Mouse (Mus musculus): ENCODE data around the gene Dennd4b. TPM values are rescaled to one million over a fixed set of nuclear protein-coding genes. Genes with fewer than 3 reads are reported as not detected.
"Not testable (repeated sequence)": the region's sequence is repeated elsewhere in the genome, so short reads cannot be mapped to it uniquely, and the experiment has no call there.

The Dennd4b gene
- polyA plus RNA-seq, 1 experiment from 2014 or later = 3.9 TPM

GRCm38 (mm10) chr3:90247960-90248745, 16.8 kb upstream of the Dennd4b start, which contains the start of gene Slc39a1:
TSS of gene Slc39a1 (plus strand) at chr3:90248172.
- peak; percentile 91 for ATAC-seq (ENCODE audit: insufficient number of reproducible peaks, low FRiP score, low TSS enrichment, low read depth)
- Histone ChIP-seq H3K4me2 (ENCODE audit: low read depth, severe bottlenecking) (peak within 1 kb of the TSS; percentile 83), H3K27ac (replicated peaks; ENCODE audit: low read depth, low read length) (peak within 1 kb of the TSS; percentile 87), H3K27me3 (ENCODE audit: control insufficient read depth, insufficient read depth, low read length) (no peaks in the 10 kb centered on the region), H3K36me3 (ENCODE audit: control insufficient read depth, insufficient read depth, low read length) (peaks cover 7% of the 10 kb centered on the region), H3K4me1 (ENCODE audit: control insufficient read depth, insufficient read depth, low read length) (peaks cover 9% of the 10 kb centered on the region), H3K9ac (ENCODE audit: low read length) (peak within 1 kb of the TSS; percentile 81), H3K4me3 (ENCODE audit: low read depth, low read length) (peak within 1 kb of the TSS; percentile 65), H3K9me3 (ENCODE audit: control insufficient read depth, low read length) (no peaks in the 10 kb centered on the region)
- under 1% methylated on average over 42 of the region's 44 CpGs for WGBS
- peak; percentile 95 for DNase-seq (ENCODE audit: low spot score)

GRCm38 (mm10) chr3:90248746-90249100, 16.3 kb upstream of the Dennd4b start:
- Histone ChIP-seq H3K27ac (replicated peaks; ENCODE audit: low read depth, low read length) (peak overlapping the region; percentile 87), H3K4me3 (ENCODE audit: low read depth, low read length) (peak overlapping the region; percentile 65), H3K4me1 (ENCODE audit: control insufficient read depth, insufficient read depth, low read length) (peaks cover 8% of the 10 kb centered on the region), H3K27me3 (ENCODE audit: control insufficient read depth, insufficient read depth, low read length) (no peaks in the 10 kb centered on the region), H3K9ac (ENCODE audit: low read length) (peak overlapping the region; percentile 81), H3K9me3 (ENCODE audit: control insufficient read depth, low read length) (no peaks in the 10 kb centered on the region), H3K36me3 (ENCODE audit: control insufficient read depth, insufficient read depth, low read length) (peaks cover 7% of the 10 kb centered on the region), H3K4me2 (ENCODE audit: low read depth, severe bottlenecking) (peak overlapping the region; percentile 83)
- ATAC-seq (ENCODE audit: insufficient number of reproducible peaks, low FRiP score, low TSS enrichment, low read depth) = no peak
- DNase-seq (ENCODE audit: low spot score) = peak; percentile 36
- WGBS = 7% methylated on average over 10 of the region's 10 CpGs

DNA sequence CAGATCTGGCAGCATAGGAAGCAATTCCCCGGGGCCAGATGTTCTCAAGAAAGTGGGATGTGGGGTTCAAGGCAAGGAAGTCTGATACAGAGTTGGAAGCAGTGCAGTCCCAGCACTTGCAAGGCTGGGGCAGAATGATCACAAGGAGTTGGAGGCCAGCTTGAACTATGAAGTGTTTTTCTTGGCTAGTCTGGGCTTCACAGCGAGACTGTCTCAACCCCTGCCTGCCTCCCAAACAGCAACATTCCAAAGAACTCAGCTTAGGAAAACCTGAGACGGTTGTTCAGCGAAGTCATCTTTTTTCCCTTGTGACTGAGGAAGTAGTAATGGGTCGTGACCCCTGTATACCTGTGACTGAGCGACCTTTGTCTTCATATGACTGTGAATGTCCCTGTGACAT, 14.2 kb upstream of the Dennd4b start:
- 89% methylated on average over 6 of the region's 6 CpGs for WGBS
- H3K4me2 ChIP-seq (ENCODE audit: low read depth, severe bottlenecking) = no peak overlapping the region

DNA sequence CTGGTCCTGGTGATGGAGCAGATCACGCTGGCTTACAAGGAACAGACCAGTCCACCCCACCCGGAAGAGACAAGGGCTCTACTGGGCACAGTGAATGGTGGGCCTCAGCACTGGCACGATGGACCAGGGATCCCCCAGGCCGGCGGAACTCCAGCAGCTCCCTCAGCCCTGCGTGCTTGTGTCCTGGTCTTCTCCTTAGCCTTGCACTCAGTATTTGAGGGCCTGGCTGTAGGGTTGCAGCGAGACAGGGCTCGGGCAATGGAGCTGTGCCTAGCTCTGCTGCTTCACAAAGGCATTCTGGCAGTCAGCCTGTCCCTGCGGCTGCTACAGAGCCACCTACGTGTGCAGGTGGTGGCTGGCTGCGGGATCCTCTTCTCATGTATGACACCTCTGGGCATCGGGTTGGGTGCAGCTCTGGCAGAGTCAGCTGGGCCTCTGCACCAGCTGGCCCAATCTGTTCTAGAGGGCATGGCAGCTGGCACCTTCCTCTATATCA, 13.2 kb upstream of the Dennd4b start:
- not testable (repeated sequence) for H3K36me3 ChIP-seq (ENCODE audit: control insufficient read depth, insufficient read depth, low read length); H3K27ac ChIP-seq (replicated peaks; ENCODE audit: low read depth, low read length); H3K4me1 ChIP-seq (ENCODE audit: control insufficient read depth, insufficient read depth, low read length); H3K9me3 ChIP-seq (ENCODE audit: control insufficient read depth, low read length); ATAC-seq (ENCODE audit: insufficient number of reproducible peaks, low FRiP score, low TSS enrichment, low read depth); DNase-seq (ENCODE audit: low spot score); H3K4me2 ChIP-seq (ENCODE audit: low read depth, severe bottlenecking); H3K9ac ChIP-seq (ENCODE audit: low read length); H3K4me3 ChIP-seq (ENCODE audit: low read depth, low read length); H3K27me3 ChIP-seq (ENCODE audit: control insufficient read depth, insufficient read depth, low read length)
- 96% methylated on average over 10 of the region's 12 CpGs for WGBS

More for the DNA sequence above, 14.2 kb upstream of the Dennd4b start:
- Histone ChIP-seq H3K4me3 (ENCODE audit: low read depth, low read length) (no peak overlapping the region), H3K4me1 (ENCODE audit: control insufficient read depth, insufficient read depth, low read length) (peaks cover 5% of the 10 kb centered on the region), H3K27me3 (ENCODE audit: control insufficient read depth, insufficient read depth, low read length) (no peaks in the 10 kb centered on the region), H3K9me3 (ENCODE audit: control insufficient read depth, low read length) (no peaks in the 10 kb centered on the region), H3K27ac (replicated peaks; ENCODE audit: low read depth, low read length) (no peak overlapping the region), H3K9ac (ENCODE audit: low read length) (no peak overlapping the region), H3K36me3 (ENCODE audit: control insufficient read depth, insufficient read depth, low read length) (peaks cover 7% of the 10 kb centered on the region)
- ATAC-seq (ENCODE audit: insufficient number of reproducible peaks, low FRiP score, low TSS enrichment, low read depth) (no peak), DNase-seq (ENCODE audit: low spot score) (no peak)

DNA sequence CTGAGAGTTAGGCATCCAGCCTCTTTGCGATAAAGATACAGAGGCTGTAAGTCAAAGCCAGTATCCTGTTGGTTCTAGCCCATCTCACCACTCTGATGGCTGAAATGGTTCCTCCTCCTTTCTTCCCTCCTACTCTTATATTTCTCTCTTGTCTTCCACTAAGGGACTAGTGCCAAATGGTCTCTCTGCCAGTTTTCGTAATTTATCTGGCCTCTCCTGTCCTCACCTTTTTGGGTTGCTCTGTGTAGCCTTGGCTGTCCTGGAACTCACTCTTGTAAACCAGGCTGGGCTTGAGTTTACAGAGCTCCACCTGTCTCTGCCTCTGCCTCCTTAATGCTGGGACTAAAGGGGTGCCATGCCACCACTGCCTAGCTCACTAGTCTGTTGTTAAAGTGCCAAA, 12.3 kb upstream of the Dennd4b start:
- H3K4me3 ChIP-seq (ENCODE audit: low read depth, low read length); ATAC-seq (ENCODE audit: insufficient number of reproducible peaks, low FRiP score, low TSS enrichment, low read depth); DNase-seq (ENCODE audit: low spot score); H3K36me3 ChIP-seq (ENCODE audit: control insufficient read depth, insufficient read depth, low read length); H3K27ac ChIP-seq (replicated peaks; ENCODE audit: low read depth, low read length); H3K27me3 ChIP-seq (ENCODE audit: control insufficient read depth, insufficient read depth, low read length); H3K9ac ChIP-seq (ENCODE audit: low read length); H3K9me3 ChIP-seq (ENCODE audit: control insufficient read depth, low read length); H3K4me1 ChIP-seq (ENCODE audit: control insufficient read depth, insufficient read depth, low read length); H3K4me2 ChIP-seq (ENCODE audit: low read depth, severe bottlenecking): not testable (repeated sequence)
- 93% methylated on average over 2 of the region's 2 CpGs for WGBS

DNA sequence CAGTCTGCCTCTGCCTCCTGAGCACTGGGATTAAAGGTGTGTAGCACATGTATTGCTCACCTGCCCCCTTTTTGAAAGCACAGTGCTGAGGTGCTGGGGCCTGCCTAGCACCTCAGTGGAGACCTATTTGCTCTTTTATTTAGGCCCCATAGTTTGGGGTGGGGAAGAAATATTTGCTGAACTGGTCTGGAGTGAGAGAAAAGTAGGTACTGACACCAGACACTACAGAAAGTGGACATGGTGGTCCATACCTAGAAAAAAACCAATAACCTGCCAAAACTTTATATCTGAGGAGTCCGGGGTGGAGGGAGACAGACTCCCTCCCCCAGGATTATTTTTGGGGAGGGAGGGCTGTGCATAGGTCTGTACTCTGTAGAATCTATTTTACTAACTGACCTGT, 11.8 kb upstream of the Dennd4b start:
- not testable (repeated sequence) for ATAC-seq (ENCODE audit: insufficient number of reproducible peaks, low FRiP score, low TSS enrichment, low read depth); H3K4me3 ChIP-seq (ENCODE audit: low read depth, low read length)
- WGBS = 75% methylated on average over 1 of the region's 1 CpGs

DNA sequence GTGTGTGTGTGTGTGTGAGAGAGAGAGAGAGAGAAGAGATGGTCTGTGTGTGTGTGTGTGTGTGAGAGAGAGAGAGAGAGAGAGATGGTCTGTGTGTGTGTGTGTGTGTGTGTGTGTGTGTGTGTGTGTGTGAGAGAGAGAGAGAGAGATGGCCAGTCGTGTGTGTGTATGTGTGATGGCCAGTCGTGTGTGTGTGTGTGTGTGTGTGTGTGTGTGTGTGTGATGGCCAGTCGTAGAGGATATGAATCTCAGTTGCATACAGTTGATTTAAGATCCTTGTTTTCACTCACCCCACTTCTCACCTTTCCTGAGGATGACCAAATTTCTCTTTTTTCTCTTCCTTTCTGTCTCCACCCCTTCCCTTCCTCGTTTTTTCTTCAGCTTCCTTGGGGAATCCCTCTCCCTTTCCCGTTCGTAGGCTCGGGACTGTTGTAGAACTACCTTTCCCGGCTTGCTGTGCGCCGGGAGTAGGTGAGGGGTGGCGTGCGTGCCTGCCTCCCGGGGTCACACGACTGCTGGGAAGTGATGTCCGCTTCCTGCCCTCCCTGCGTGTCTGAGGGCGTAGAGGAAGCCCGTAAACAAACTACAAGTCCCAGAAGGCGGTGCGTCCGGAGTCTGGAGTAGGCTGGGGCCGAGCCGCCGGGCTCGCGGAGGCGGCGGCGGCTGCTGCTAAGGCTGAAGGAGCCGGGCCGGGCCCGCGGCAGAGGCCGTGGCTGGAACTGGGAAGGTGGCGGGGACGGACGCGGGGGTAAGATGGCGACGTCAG, 11.1 kb upstream of the Dennd4b start, which contains the start of gene Crtc2:
Gene Crtc2, plus strand, starts transcription at position 511 of the 766 bp plus-strand sequence.
- no peaks in the 10 kb centered on the region for H3K9me3 ChIP-seq (ENCODE audit: control insufficient read depth, low read length)
- H3K9ac ChIP-seq (ENCODE audit: low read length) = peak within 1 kb of the TSS; percentile 76
- DNase-seq (ENCODE audit: low spot score) (peak; percentile 97), ATAC-seq (ENCODE audit: insufficient number of reproducible peaks, low FRiP score, low TSS enrichment, low read depth) (peak; percentile 94)
- no peaks in the 10 kb centered on the region for H3K27me3 ChIP-seq (ENCODE audit: control insufficient read depth, insufficient read depth, low read length)
- H3K4me3 ChIP-seq (ENCODE audit: low read depth, low read length) = peak within 1 kb of the TSS; percentile 73
- H3K27ac ChIP-seq (replicated peaks; ENCODE audit: low read depth, low read length) = peak within 1 kb of the TSS; percentile 64; the same call in 1 of the 2 replicates
- 2% methylated on average over 40 of the region's 40 CpGs for WGBS
- H3K4me1 ChIP-seq (ENCODE audit: control insufficient read depth, insufficient read depth, low read length) = peaks cover 1% of the 10 kb centered on the region
- H3K4me2 ChIP-seq (ENCODE audit: low read depth, severe bottlenecking) = peak within 1 kb of the TSS; percentile 64
- H3K36me3 ChIP-seq (ENCODE audit: control insufficient read depth, insufficient read depth, low read length) = peaks cover 7% of the 10 kb centered on the region

More for the DNA sequence above, 11.8 kb upstream of the Dennd4b start:
- not testable (repeated sequence) for H3K27me3 ChIP-seq (ENCODE audit: control insufficient read depth, insufficient read depth, low read length); H3K4me2 ChIP-seq (ENCODE audit: low read depth, severe bottlenecking); H3K9me3 ChIP-seq (ENCODE audit: control insufficient read depth, low read length); H3K27ac ChIP-seq (replicated peaks; ENCODE audit: low read depth, low read length); DNase-seq (ENCODE audit: low spot score); H3K9ac ChIP-seq (ENCODE audit: low read length); H3K36me3 ChIP-seq (ENCODE audit: control insufficient read depth, insufficient read depth, low read length); H3K4me1 ChIP-seq (ENCODE audit: control insufficient read depth, insufficient read depth, low read length)

GRCm38 (mm10) chr3:90254419-90255193, 10.4 kb upstream of the Dennd4b start:
- Histone ChIP-seq H3K4me2 (ENCODE audit: low read depth, severe bottlenecking) (peak overlapping the region; percentile 64), H3K9ac (ENCODE audit: low read length) (peak overlapping the region; percentile 76), H3K36me3 (ENCODE audit: control insufficient read depth, insufficient read depth, low read length) (peaks cover 5% of the 10 kb centered on the region), H3K4me1 (ENCODE audit: control insufficient read depth, insufficient read depth, low read length) (no peaks in the 10 kb centered on the region), H3K4me3 (ENCODE audit: low read depth, low read length) (peak overlapping the region; percentile 73), H3K27ac (replicated peaks; ENCODE audit: low read depth, low read length) (peak overlapping the region; percentile 64; the same call in 1 of the 2 replicates), H3K27me3 (ENCODE audit: control insufficient read depth, insufficient read depth, low read length) (no peaks in the 10 kb centered on the region), H3K9me3 (ENCODE audit: control insufficient read depth, low read length) (no peaks in the 10 kb centered on the region)
- no peak for DNase-seq (ENCODE audit: low spot score)
- ATAC-seq (ENCODE audit: insufficient number of reproducible peaks, low FRiP score, low TSS enrichment, low read depth) = peak; percentile 71
- 1% methylated on average over 41 of the region's 41 CpGs for WGBS

Data from limb, embryonic 11.5 days (tissue).